Mouse (Mus musculus) forebrain, embryonic 10.5 days (tissue): Measurements from ENCODE around the gene Frs2. TPM values are rescaled to one million over a fixed set of nuclear protein-coding genes. Genes with fewer than 3 reads are reported as not detected.
"Not testable (repeated sequence)": the region's sequence is repeated elsewhere in the genome, so short reads cannot be mapped to it uniquely, and the experiment has no call there.

Experiments
- DNase-seq: peaks from one replicate; pipeline ENCODE4 v3.0.0-alpha.2; 2017; ENCODE audit warnings: low spot score; ENCODE audit errors: extremely low spot score
- H3K27ac ChIP-seq: fragments of 300-500 bp; sonication (generic); 2 replicates; pipeline ENCODE4 v1.5.1; 2016; ENCODE audit warnings: mild to moderate bottlenecking
- H3K27me3 ChIP-seq: fragments of 300-500 bp; sonication (generic); 2 replicates; pipeline ENCODE4 v1.6.1; 2016; ENCODE audit warnings: mild to moderate bottlenecking; ENCODE audit not compliant: poor library complexity, severe bottlenecking
- H3K36me3 ChIP-seq: fragments of 300-500 bp; sonication (generic); replicated peaks from 2 replicates; pipeline ENCODE4 v1.6.1; 2016; ENCODE audit warnings: mild to moderate bottlenecking, moderate library complexity
- H3K4me1 ChIP-seq: fragments of 300-500 bp; sonication (generic); 2 replicates; pipeline ENCODE4 v1.6.1; 2016
- H3K4me3 ChIP-seq: fragments of 300-500 bp; sonication (generic); 2 replicates; pipeline ENCODE4 v1.5.1; 2016; ENCODE audit warnings: mild to moderate bottlenecking, moderate library complexity
- H3K9me3 ChIP-seq: fragments of 300-500 bp; sonication (generic); 2 replicates; pipeline ENCODE4 v1.6.1; 2016; ENCODE audit warnings: mild to moderate bottlenecking, moderate library complexity
- WGBS: fragments of 180-500 bp; shearing (Covaris S2); methylation state at CpG from one replicate; pipeline ENCODE4 v1.1.7; 2016; 5-methylcytosine and 5-hydroxymethylcytosine counted together
- polyA plus RNA-seq: library from polyadenylated mRNA; unstranded; fragments of >200 nt; fragmentation: Nextera tagmentation; extraction: Ambion mirVana; gene quantifications from 2 replicates; pipeline ENCODE4 v1.2.1, GENCODE M21; 2016

Gene Frs2
- polyA plus RNA-seq, 1 experiment from 2014 or later: 15.8 TPM

- peaks cover 25% of the 10 kb centered on the region for H3K36me3 ChIP-seq
- H3K4me1 ChIP-seq: peaks cover 27% of the 10 kb centered on the region
- peaks cover 17% of the 10 kb centered on the region for H3K27me3 ChIP-seq
- DNase-seq: no peak
- no peak within 1 kb of the TSS; the same call in 1 of the 2 replicates for H3K27ac ChIP-seq
- H3K9me3 ChIP-seq: no peaks in the 10 kb centered on the region
- 51% methylated on average over 40 of the region's 40 CpGs for WGBS
- H3K4me3 ChIP-seq: no peak within 1 kb of the TSS
Measured at GRCm38 (mm10) chr10:117045175-117046056, 102.9 kb downstream of the Frs2 start, which contains the start of gene Lrrc10. Gene Lrrc10 (plus strand): TSS chr10:117045341.

- peaks cover 17% of the 10 kb centered on the region for H3K27me3 ChIP-seq
- not testable (repeated sequence) for H3K4me3 ChIP-seq, H3K27ac ChIP-seq, DNase-seq, H3K9me3 ChIP-seq, H3K36me3 ChIP-seq
- 65% methylated on average over 16 of the region's 16 CpGs for WGBS
- H3K4me1 ChIP-seq: peaks cover 27% of the 10 kb centered on the region
Measured at GRCm38 (mm10) chr10:117043497-117044166, 104.7 kb downstream of the Frs2 start.

- H3K9me3 ChIP-seq: no peaks in the 10 kb centered on the region
- H3K27ac ChIP-seq: no peak overlapping the region
- no peak for DNase-seq
- H3K27me3 ChIP-seq: peaks cover 17% of the 10 kb centered on the region
- H3K4me3 ChIP-seq: no peak overlapping the region
- H3K4me1 ChIP-seq: peaks cover 27% of the 10 kb centered on the region
- H3K36me3 ChIP-seq: no peaks in the 10 kb centered on the region
- WGBS: 89% methylated on average over 14 of the region's 14 CpGs
Measured at GRCm38 (mm10) chr10:117042295-117042694, 106.0 kb downstream of the Frs2 start.

GRCm38 (mm10) chr10:117040355-117040754 is 108.0 kb downstream of the Frs2 start:
- Histone ChIP-seq H3K27me3 (peaks cover 7% of the 10 kb centered on the region; the same call in 1 of the 2 replicates), H3K4me1 (peaks cover 13% of the 10 kb centered on the region), H3K27ac (no peak overlapping the region), H3K9me3 (no peaks in the 10 kb centered on the region), H3K36me3 (no peaks in the 10 kb centered on the region), H3K4me3 (no peak overlapping the region)
- 75% methylated on average over 6 of the region's 6 CpGs for WGBS
- no peak for DNase-seq

- DNase-seq: peak; percentile 69
- Histone ChIP-seq H3K27me3 (peaks cover 3% of the 10 kb centered on the region; the same call in 1 of the 2 replicates), H3K36me3 (no peaks in the 10 kb centered on the region), H3K27ac (no peak overlapping the region), H3K4me1 (peaks cover 12% of the 10 kb centered on the region), H3K9me3 (no peaks in the 10 kb centered on the region), H3K4me3 (no peak overlapping the region)
- 36% methylated on average over 8 of the region's 8 CpGs for WGBS
Measured at GRCm38 (mm10) chr10:117033785-117034184, 114.5 kb downstream of the Frs2 start.

GRCm38 (mm10) chr10:117031160-117031559 is 117.2 kb downstream of the Frs2 start:
- WGBS: 95% methylated on average over 3 of the region's 3 CpGs
- no peak for DNase-seq
- H3K27ac ChIP-seq: no peak overlapping the region
- H3K4me3 ChIP-seq: no peak overlapping the region
- H3K27me3 ChIP-seq: peaks cover 9% of the 10 kb centered on the region; the same call in 1 of the 2 replicates
- H3K36me3 ChIP-seq: no peaks in the 10 kb centered on the region
- no peaks in the 10 kb centered on the region for H3K9me3 ChIP-seq
- peaks cover 17% of the 10 kb centered on the region for H3K4me1 ChIP-seq

- Histone ChIP-seq H3K9me3 (no peaks in the 10 kb centered on the region), H3K36me3 (no peaks in the 10 kb centered on the region), H3K4me3 (no peak overlapping the region), H3K27me3 (peaks cover 59% of the 10 kb centered on the region), H3K27ac (no peak overlapping the region), H3K4me1 (peaks cover 22% of the 10 kb centered on the region)
- DNase-seq: no peak
- WGBS: 82% methylated on average over 8 of the region's 8 CpGs
Measured at GRCm38 (mm10) chr10:117026176-117026575, 122.2 kb downstream of the Frs2 start.

GRCm38 (mm10) chr10:117025776-117026175 is 122.6 kb downstream of the Frs2 start:
- H3K4me3 ChIP-seq, H3K27ac ChIP-seq, H3K36me3 ChIP-seq, H3K9me3 ChIP-seq, DNase-seq: not testable (repeated sequence)
- Histone ChIP-seq H3K4me1 (peaks cover 26% of the 10 kb centered on the region), H3K27me3 (peaks cover 60% of the 10 kb centered on the region)

GRCm38 (mm10) chr10:117023693-117024092 is 124.6 kb downstream of the Frs2 start:
- H3K27ac ChIP-seq: no peak overlapping the region
- peaks cover 69% of the 10 kb centered on the region for H3K27me3 ChIP-seq
- no peak for DNase-seq
- WGBS: 71% methylated on average over 16 of the region's 16 CpGs
- H3K9me3 ChIP-seq: no peaks in the 10 kb centered on the region
- peaks cover 32% of the 10 kb centered on the region for H3K4me1 ChIP-seq
- no peaks in the 10 kb centered on the region for H3K36me3 ChIP-seq
- no peak overlapping the region for H3K4me3 ChIP-seq

- Histone ChIP-seq H3K27ac (peak overlapping the region; percentile 16; the same call in 1 of the 2 replicates), H3K4me1 (peaks cover 37% of the 10 kb centered on the region), H3K9me3 (no peaks in the 10 kb centered on the region), H3K36me3 (no peaks in the 10 kb centered on the region), H3K27me3 (peaks cover 63% of the 10 kb centered on the region), H3K4me3 (peak overlapping the region; percentile 7; the same call in 1 of the 2 replicates)
- peak; percentile 56 for DNase-seq
- 17% methylated on average over 21 of the region's 21 CpGs for WGBS
Measured at GRCm38 (mm10) chr10:117021020-117021754, 127.1 kb downstream of the Frs2 start.
